Mouse (Mus musculus): Measurements from ENCODE around the gene Kcnrg. TPM values are rescaled to one million over a fixed set of nuclear protein-coding genes. Genes with fewer than 3 reads are reported as not detected.

Gene Kcnrg
- polyA plus RNA-seq, 1 experiment from 2014 or later: 0.29 TPM

- DNase-seq (ENCODE audit: low spot score): no peak
- H3K36me3 ChIP-seq (ENCODE audit: control insufficient read depth, insufficient read depth, low read length): no peaks in the 10 kb centered on the region
- no peak overlapping the region for H3K27ac ChIP-seq (replicated peaks)
- TF ChIP-seq CTCF (IDR thresholded peaks at IDR 0.05; ENCODE audit: low read depth) (no peak), EP300 (optimal IDR thresholded peaks at IDR 0.05) (no peak)
- no peak overlapping the region for H3K9ac ChIP-seq (ENCODE audit: low read length)
- no peak overlapping the region for H3K4me2 ChIP-seq (replicated peaks; ENCODE audit: low read depth)
- 76% methylated on average over 2 of the region's 2 CpGs for WGBS
- H3K9me3 ChIP-seq (ENCODE audit: control insufficient read depth, low read length): no peaks in the 10 kb centered on the region
- no peaks in the 10 kb centered on the region for H3K4me1 ChIP-seq (replicated peaks; ENCODE audit: control insufficient read depth, insufficient read depth)
- H3K27me3 ChIP-seq (ENCODE audit: control insufficient read depth, insufficient read depth, low read length): no peaks in the 10 kb centered on the region
- no peak for ATAC-seq (ENCODE audit: low FRiP score, low TSS enrichment)
- no peak overlapping the region for H3K4me3 ChIP-seq (ENCODE audit: low read depth, low read length)
Observed at GRCm38 (mm10) chr14:61613319-61613718, 6.1 kb downstream of the Kcnrg start.

GRCm38 (mm10) chr14:61620371-61620770, 13.1 kb downstream of the Kcnrg start:
- 82% methylated on average over 2 of the region's 2 CpGs for WGBS
- no peaks in the 10 kb centered on the region for H3K27me3 ChIP-seq (ENCODE audit: control insufficient read depth, insufficient read depth, low read length)

GRCm38 (mm10) chr14:61635969-61636368, 28.7 kb downstream of the Kcnrg start:
- no peak for ATAC-seq (ENCODE audit: low FRiP score, low TSS enrichment)
- H3K9ac ChIP-seq (ENCODE audit: low read length): no peak overlapping the region

More at GRCm38 (mm10) chr14:61620371-61620770, 13.1 kb downstream of the Kcnrg start:
- no peak for DNase-seq (ENCODE audit: low spot score)
- Histone ChIP-seq H3K9ac (ENCODE audit: low read length) (no peak overlapping the region), H3K27ac (replicated peaks) (no peak overlapping the region), H3K9me3 (ENCODE audit: control insufficient read depth, low read length) (no peaks in the 10 kb centered on the region), H3K4me3 (ENCODE audit: low read depth, low read length) (no peak overlapping the region), H3K4me1 (replicated peaks; ENCODE audit: control insufficient read depth, insufficient read depth) (no peaks in the 10 kb centered on the region), H3K36me3 (ENCODE audit: control insufficient read depth, insufficient read depth, low read length) (no peaks in the 10 kb centered on the region), H3K4me2 (replicated peaks; ENCODE audit: low read depth) (no peak overlapping the region)
- no peak for ATAC-seq (ENCODE audit: low FRiP score, low TSS enrichment)
- TF ChIP-seq EP300 (optimal IDR thresholded peaks at IDR 0.05): no peak
- no peak for TF ChIP-seq CTCF (IDR thresholded peaks at IDR 0.05; ENCODE audit: low read depth)

GRCm38 (mm10) chr14:61642668-61643067, 35.4 kb downstream of the Kcnrg start:
- Histone ChIP-seq H3K4me1 (replicated peaks; ENCODE audit: control insufficient read depth, insufficient read depth) (no peaks in the 10 kb centered on the region), H3K36me3 (ENCODE audit: control insufficient read depth, insufficient read depth, low read length) (no peaks in the 10 kb centered on the region), H3K4me3 (ENCODE audit: low read depth, low read length) (no peak overlapping the region), H3K9ac (ENCODE audit: low read length) (no peak overlapping the region), H3K27me3 (ENCODE audit: control insufficient read depth, insufficient read depth, low read length) (no peaks in the 10 kb centered on the region), H3K27ac (replicated peaks) (no peak overlapping the region), H3K4me2 (replicated peaks; ENCODE audit: low read depth) (no peak overlapping the region), H3K9me3 (ENCODE audit: control insufficient read depth, low read length) (no peaks in the 10 kb centered on the region)
- WGBS: 28% methylated on average over 1 of the region's 1 CpGs
- no peak for DNase-seq (ENCODE audit: low spot score)
- TF ChIP-seq CTCF (IDR thresholded peaks at IDR 0.05; ENCODE audit: low read depth) (no peak), EP300 (optimal IDR thresholded peaks at IDR 0.05) (no peak)
- no peak for ATAC-seq (ENCODE audit: low FRiP score, low TSS enrichment)

More at GRCm38 (mm10) chr14:61635969-61636368, 28.7 kb downstream of the Kcnrg start:
- no peak for DNase-seq (ENCODE audit: low spot score)
- Histone ChIP-seq H3K36me3 (ENCODE audit: control insufficient read depth, insufficient read depth, low read length) (peaks cover 2% of the 10 kb centered on the region; the same call in 1 of the 2 replicates), H3K27ac (replicated peaks) (no peak overlapping the region), H3K4me1 (replicated peaks; ENCODE audit: control insufficient read depth, insufficient read depth) (no peaks in the 10 kb centered on the region), H3K27me3 (ENCODE audit: control insufficient read depth, insufficient read depth, low read length) (no peaks in the 10 kb centered on the region), H3K9me3 (ENCODE audit: control insufficient read depth, low read length) (no peaks in the 10 kb centered on the region), H3K4me3 (ENCODE audit: low read depth, low read length) (no peak overlapping the region), H3K4me2 (replicated peaks; ENCODE audit: low read depth) (no peak overlapping the region)
- TF ChIP-seq EP300 (optimal IDR thresholded peaks at IDR 0.05): no peak
- TF ChIP-seq CTCF (IDR thresholded peaks at IDR 0.05; ENCODE audit: low read depth): no peak

GRCm38 (mm10) chr14:61645547-61645946, 38.3 kb downstream of the Kcnrg start:
- H3K4me2 ChIP-seq (replicated peaks; ENCODE audit: low read depth): no peak overlapping the region
- DNase-seq (ENCODE audit: low spot score) (no peak), ATAC-seq (ENCODE audit: low FRiP score, low TSS enrichment) (no peak)
- no peaks in the 10 kb centered on the region for H3K9me3 ChIP-seq (ENCODE audit: control insufficient read depth, low read length)
- H3K4me1 ChIP-seq (replicated peaks; ENCODE audit: control insufficient read depth, insufficient read depth): no peaks in the 10 kb centered on the region
- WGBS: 30% methylated on average over 1 of the region's 1 CpGs
- H3K4me3 ChIP-seq (ENCODE audit: low read depth, low read length): no peak overlapping the region
- TF ChIP-seq CTCF (IDR thresholded peaks at IDR 0.05; ENCODE audit: low read depth) (no peak), EP300 (optimal IDR thresholded peaks at IDR 0.05) (no peak)
- no peak overlapping the region for H3K9ac ChIP-seq (ENCODE audit: low read length)
- H3K36me3 ChIP-seq (ENCODE audit: control insufficient read depth, insufficient read depth, low read length): no peaks in the 10 kb centered on the region
- no peak overlapping the region for H3K27ac ChIP-seq (replicated peaks)
- H3K27me3 ChIP-seq (ENCODE audit: control insufficient read depth, insufficient read depth, low read length): no peaks in the 10 kb centered on the region

- Histone ChIP-seq H3K9me3 (ENCODE audit: control insufficient read depth, low read length) (no peaks in the 10 kb centered on the region), H3K27me3 (ENCODE audit: control insufficient read depth, insufficient read depth, low read length) (no peaks in the 10 kb centered on the region), H3K4me2 (replicated peaks; ENCODE audit: low read depth) (peak overlapping the region; percentile 82), H3K27ac (replicated peaks) (peak overlapping the region; percentile 95), H3K4me1 (replicated peaks; ENCODE audit: control insufficient read depth, insufficient read depth) (no peaks in the 10 kb centered on the region), H3K4me3 (ENCODE audit: low read depth, low read length) (peak overlapping the region; percentile 87), H3K9ac (ENCODE audit: low read length) (peak overlapping the region; percentile 89), H3K36me3 (ENCODE audit: control insufficient read depth, insufficient read depth, low read length) (no peaks in the 10 kb centered on the region)
- TF ChIP-seq EP300 (optimal IDR thresholded peaks at IDR 0.05): no peak
- no peak for TF ChIP-seq CTCF (IDR thresholded peaks at IDR 0.05; ENCODE audit: low read depth)
- under 1% methylated on average over 24 of the region's 24 CpGs for WGBS
- DNase-seq (ENCODE audit: low spot score): peak; percentile 34
- ATAC-seq (ENCODE audit: low FRiP score, low TSS enrichment): no peak
Observed at GRCm38 (mm10) chr14:61647182-61647880, 40.1 kb downstream of the Kcnrg start.

Data from stomach, postnatal 0 days (tissue).